In the genomic region with DNA sequence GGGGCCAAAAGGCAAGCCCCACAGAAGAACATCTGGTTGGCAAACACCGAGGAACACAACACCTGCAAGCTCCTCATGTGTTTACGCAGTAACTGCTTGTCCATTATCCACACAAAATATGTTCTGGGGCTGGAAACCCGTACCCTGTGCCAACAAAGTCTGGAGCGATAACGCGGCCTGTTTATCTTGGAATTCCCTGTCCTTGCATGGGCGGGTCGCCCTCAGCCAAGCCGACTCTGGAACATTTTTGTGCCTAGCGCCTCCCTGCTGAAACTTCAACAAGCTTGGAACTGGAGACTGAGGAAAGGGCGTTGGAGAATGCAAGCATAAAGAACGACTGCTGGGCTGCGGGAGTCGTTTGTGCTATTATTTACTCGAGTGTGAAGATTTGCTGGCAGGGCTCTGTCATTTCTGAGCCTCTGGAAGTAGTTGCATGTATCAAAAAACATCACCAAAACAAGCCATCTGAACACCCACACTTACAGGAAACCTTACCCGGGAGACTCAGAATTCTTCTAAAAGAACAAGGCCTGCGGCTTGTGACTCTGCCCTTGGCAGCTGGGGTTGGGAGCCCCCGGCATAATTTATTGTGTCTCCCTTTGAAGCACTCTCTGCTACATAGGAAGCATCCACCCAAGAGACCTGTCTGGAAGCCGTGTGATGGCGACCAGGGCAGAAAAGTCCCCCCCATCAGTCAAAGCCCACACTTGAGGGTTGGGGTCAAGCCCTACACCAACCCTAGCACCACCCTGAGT, we compare ENCODE assay signal across 8 mouse cellular contexts.
DNase-seq lines count a peak whose midpoint lies in the region; ATAC-seq and TF ChIP-seq lines count a peak whose summit lies in the region.

No protein-coding gene starts in this region.

- 0 out of 2 replicates have a peak, but pooled peaks have one; percentile 18 for TF ChIP-seq CTCF in gastrocnemius, adult 2 months (IDR thresholded peaks at IDR 0.05)

- H3K4me3 ChIP-seq in neural tube, embryonic 15.5 days (replicated peaks): no peak overlapping the region
- H3K4me3 ChIP-seq in gastrocnemius, adult 2 months: peak overlapping the region; percentile 17; the same call in 1 of the 2 replicates
- no peak overlapping the region for H3K4me3 ChIP-seq in intestine, embryonic 15.5 days (replicated peaks)

- H3K27ac ChIP-seq in neural tube, embryonic 15.5 days (replicated peaks): no peak overlapping the region
- peak overlapping the region; percentile 76 for H3K27ac ChIP-seq in gastrocnemius, adult 2 months
- H3K27ac ChIP-seq in intestine, embryonic 15.5 days: no peak overlapping the region

- peak; percentile 32 for DNase-seq in neural tube, embryonic 10.5 days (ENCODE audit: extremely low spot score, low spot score)
- DNase-seq in gastrocnemius, adult 2 months: peak; percentile 81
- DNase-seq in left cerebral cortex, postnatal 10 days (ENCODE audit: extremely low spot score in 1 of 2, low spot score in 2 of 2): peak; percentile 45 to 69
- DNase-seq in right cerebral cortex, postnatal 10 days (ENCODE audit: low spot score in 2 of 2): peak; percentile 63 to 68
- DNase-seq in spleen, postnatal 14 days (ENCODE audit: low spot score in 2 of 2): no peak
- no peak for DNase-seq in spleen, adult 12 weeks (ENCODE audit: low spot score)

- no peak overlapping the region for H3K4me2 ChIP-seq in neural tube, embryonic 15.5 days
- H3K4me2 ChIP-seq in intestine, embryonic 15.5 days (replicated peaks): no peak overlapping the region; the same call in 1 of the 2 replicates

- intact Hi-C loops in gastrocnemius, adult 2 months (cut with DNase I): loop anchor here (10.0 kb wide), 1 partner anchor 338 kb away; a partner anchor contains a TSS
- intact Hi-C loops in left cerebral cortex, postnatal 10 days (cut with DNase I): no loop called here

- 45% methylated on average over 20 of the region's 20 CpGs for WGBS in neural tube, embryonic 15.5 days
- 32% methylated on average over 20 of the region's 20 CpGs for WGBS in intestine, embryonic 15.5 days

- H3K4me1 ChIP-seq in neural tube, embryonic 15.5 days: peaks cover 13% of the 10 kb centered on the region; the same call in 1 of the 2 replicates
- peaks cover 12% of the 10 kb centered on the region; the same call in 1 of the 2 replicates for H3K4me1 ChIP-seq in intestine, embryonic 15.5 days (replicated peaks)

- ATAC-seq in neural tube, embryonic 15.5 days (ENCODE audit: low FRiP score): no peak
- ATAC-seq in intestine, embryonic 15.5 days: peak; percentile 47; the same call in 1 of the 2 replicates

- no peaks in the 10 kb centered on the region for H3K36me3 ChIP-seq in neural tube, embryonic 15.5 days
- no peaks in the 10 kb centered on the region for H3K36me3 ChIP-seq in intestine, embryonic 15.5 days

- H3K9ac ChIP-seq in neural tube, embryonic 15.5 days (replicated peaks): no peak overlapping the region
- no peak overlapping the region for H3K9ac ChIP-seq in intestine, embryonic 15.5 days

- H3K9me3 ChIP-seq in neural tube, embryonic 15.5 days (replicated peaks): no peaks in the 10 kb centered on the region
- no peaks in the 10 kb centered on the region for H3K9me3 ChIP-seq in intestine, embryonic 15.5 days

- H3K27me3 ChIP-seq in neural tube, embryonic 15.5 days (replicated peaks): no peaks in the 10 kb centered on the region
- no peaks in the 10 kb centered on the region for H3K27me3 ChIP-seq in intestine, embryonic 15.5 days (replicated peaks)

Comparison
In these comparisons a context has a peak if more than half of its experiments do, and no peak if none do; other contexts are left out.
1. DNase-seq: peak in neural tube, embryonic 10.5 days (single experiment), gastrocnemius, adult 2 months (single experiment), left cerebral cortex, postnatal 10 days (2 of 2) and right cerebral cortex, postnatal 10 days (2 of 2); none in spleen, postnatal 14 days (0 of 2) and spleen, adult 12 weeks (single experiment).